Mouse (Mus musculus) midbrain, embryonic 11.5 days (tissue): Measurements from ENCODE around the gene Med1. TPM values are rescaled to one million over a fixed set of nuclear protein-coding genes. Genes with fewer than 3 reads are reported as not detected.
"Not testable (repeated sequence)": the region's sequence is repeated elsewhere in the genome, so short reads cannot be mapped to it uniquely, and the experiment has no call there.

Experiments used
- ATAC-seq: fragments of 200-750 bp; cut with Nextera tagmentation; 2 replicates; pipeline ENCODE4 v1.8.0; 2017; ENCODE audit warnings: moderate TSS enrichment, moderate library complexity; ENCODE audit not compliant: low FRiP score
- DNase-seq: peaks from one replicate; pipeline ENCODE4 v3.0.0; 2015; ENCODE audit warnings: low spot score; ENCODE audit errors: missing footprints
- H3K27ac ChIP-seq: fragments of 300-500 bp; sonication (generic); 2 replicates; pipeline ENCODE4 v1.5.1; 2014; ENCODE audit warnings: low read depth, low read length
- H3K27me3 ChIP-seq: fragments of 300-500 bp; sonication (generic); 2 replicates; pipeline ENCODE4 v1.6.1; 2014; ENCODE audit warnings: mild to moderate bottlenecking, low read length, moderate library complexity, mixed read lengths; ENCODE audit not compliant: control insufficient read depth, insufficient read depth
- H3K36me3 ChIP-seq: fragments of 300-500 bp; sonication (generic); 2 replicates; pipeline ENCODE4 v1.6.1; 2014; ENCODE audit warnings: mild to moderate bottlenecking, low read length, moderate library complexity, mixed read lengths; ENCODE audit not compliant: control insufficient read depth, insufficient read depth
- H3K4me1 ChIP-seq: fragments of 300-500 bp; sonication (generic); 2 replicates; pipeline ENCODE4 v1.6.1; 2014; ENCODE audit warnings: low read length; ENCODE audit not compliant: control insufficient read depth, insufficient read depth
- H3K4me2 ChIP-seq: fragments of 300-500 bp; sonication (generic); 2 replicates; pipeline ENCODE4 v1.6.1; 2014; ENCODE audit warnings: mild to moderate bottlenecking, moderate library complexity
- H3K4me3 ChIP-seq: fragments of 300-500 bp; sonication (generic); 2 replicates; pipeline ENCODE4 v1.5.1; 2014; ENCODE audit warnings: low read depth, low read length
- H3K9ac ChIP-seq: fragments of 300-500 bp; sonication (generic); 2 replicates; pipeline ENCODE4 v1.6.1; 2014; ENCODE audit warnings: low read length
- H3K9me3 ChIP-seq: fragments of 300-500 bp; sonication (generic); 2 replicates; pipeline ENCODE4 v1.6.1; 2016; ENCODE audit warnings: low read length; ENCODE audit not compliant: control insufficient read depth
- WGBS: fragments of 180-500 bp; shearing (Covaris S2); extraction: QIAGEN DNeasy Blood & Tissue Kit; methylation state at CpG from one replicate; pipeline ENCODE4 v1.1.7; 2014; 5-methylcytosine and 5-hydroxymethylcytosine counted together
- polyA plus RNA-seq: library from polyadenylated mRNA; unstranded; fragments of >200 nt; fragmentation: Nextera tagmentation; extraction: Ambion mirVana; gene quantifications from 2 replicates; pipeline ENCODE4 v1.2.1, GENCODE M21; 2014

Gene Med1
- 78.4 and 80.5 TPM in 2 replicates for polyA plus RNA-seq

GRCm38 (mm10) chr11:98192901-98193805 lies at the start of gene Med1:
Gene Med1 (minus strand): TSS chr11:98193293.
- under 1% methylated on average over 52 of the region's 53 CpGs for WGBS
- H3K4me1 ChIP-seq, result peaks cover 6% of the 10 kb centered on the region
- H3K27me3 ChIP-seq, result no peaks in the 10 kb centered on the region
- DNase-seq (peak; percentile 98), ATAC-seq (peak; percentile 97)
- H3K9me3 ChIP-seq, result no peaks in the 10 kb centered on the region
- H3K27ac ChIP-seq, result peak within 1 kb of the TSS; percentile 75
- peaks cover under 1% of the 10 kb centered on the region; the same call in 1 of the 2 replicates for H3K36me3 ChIP-seq
- peak within 1 kb of the TSS; percentile 60 for H3K4me2 ChIP-seq
- peak within 1 kb of the TSS; percentile 76 for H3K4me3 ChIP-seq
- H3K9ac ChIP-seq, result peak within 1 kb of the TSS; percentile 88

- H3K27me3 ChIP-seq, result no peaks in the 10 kb centered on the region
- peaks cover 20% of the 10 kb centered on the region for H3K36me3 ChIP-seq
- WGBS, result 94% methylated on average over 3 of the region's 3 CpGs
- H3K4me1 ChIP-seq, result no peaks in the 10 kb centered on the region
- no peak for ATAC-seq
- H3K4me2 ChIP-seq, result no peak overlapping the region
- H3K9ac ChIP-seq, result no peak overlapping the region
- DNase-seq, result no peak
- H3K27ac ChIP-seq, result no peak overlapping the region
- H3K4me3 ChIP-seq, result no peak overlapping the region
- no peaks in the 10 kb centered on the region for H3K9me3 ChIP-seq
These were observed 45.9 kb upstream of the Med1 start for GRCm38 (mm10) chr11:98238995-98239394.

- Histone ChIP-seq H3K4me1 (no peaks in the 10 kb centered on the region), H3K4me2 (no peak overlapping the region), H3K9ac (no peak overlapping the region), H3K36me3 (peaks cover 19% of the 10 kb centered on the region), H3K9me3 (no peaks in the 10 kb centered on the region), H3K27me3 (no peaks in the 10 kb centered on the region), H3K4me3 (no peak overlapping the region), H3K27ac (no peak overlapping the region)
- DNase-seq, result no peak
- no peak for ATAC-seq
- WGBS, result 76% methylated on average over 2 of the region's 3 CpGs
These were observed 45.3 kb upstream of the Med1 start for GRCm38 (mm10) chr11:98238416-98238815.

- ATAC-seq, result no peak
- Histone ChIP-seq H3K27me3 (no peaks in the 10 kb centered on the region), H3K4me1 (no peaks in the 10 kb centered on the region), H3K27ac (no peak overlapping the region), H3K9ac (no peak overlapping the region), H3K4me3 (no peak overlapping the region), H3K9me3 (no peaks in the 10 kb centered on the region), H3K4me2 (no peak overlapping the region), H3K36me3 (peaks cover 22% of the 10 kb centered on the region; the same call in 1 of the 2 replicates)
- no peak for DNase-seq
- WGBS, result 73% methylated on average over 1 of the region's 1 CpGs
These were observed 33.3 kb upstream of the Med1 start for GRCm38 (mm10) chr11:98226349-98226748.

- H3K4me3 ChIP-seq, result no peak overlapping the region
- H3K9ac ChIP-seq, result no peak overlapping the region
- no peaks in the 10 kb centered on the region for H3K9me3 ChIP-seq
- 87% methylated on average over 1 of the region's 1 CpGs for WGBS
- H3K36me3 ChIP-seq, result peaks cover 8% of the 10 kb centered on the region
- no peak for DNase-seq
- H3K4me2 ChIP-seq, result no peak overlapping the region
- no peak overlapping the region for H3K27ac ChIP-seq
- no peak for ATAC-seq
- H3K27me3 ChIP-seq, result no peaks in the 10 kb centered on the region
- no peaks in the 10 kb centered on the region for H3K4me1 ChIP-seq
These were observed 20.2 kb upstream of the Med1 start for GRCm38 (mm10) chr11:98213311-98213710.

GRCm38 (mm10) chr11:98209661-98210060 lies 16.6 kb upstream of the Med1 start:
- 93% methylated on average over 4 of the region's 5 CpGs for WGBS
- not testable (repeated sequence) for H3K27ac ChIP-seq, H3K27me3 ChIP-seq, H3K4me2 ChIP-seq, H3K36me3 ChIP-seq, DNase-seq, H3K9me3 ChIP-seq, ATAC-seq, H3K4me3 ChIP-seq, H3K4me1 ChIP-seq, H3K9ac ChIP-seq

- WGBS, result 79% methylated on average over 3 of the region's 3 CpGs
- not testable (repeated sequence) for H3K9me3 ChIP-seq, H3K4me2 ChIP-seq, H3K4me1 ChIP-seq, H3K4me3 ChIP-seq, H3K36me3 ChIP-seq, H3K27me3 ChIP-seq, H3K27ac ChIP-seq, DNase-seq, ATAC-seq, H3K9ac ChIP-seq
These were observed 13.2 kb upstream of the Med1 start for GRCm38 (mm10) chr11:98206281-98206680.

- H3K27ac ChIP-seq, result no peak overlapping the region
- ATAC-seq, result no peak
These were observed 12.4 kb upstream of the Med1 start for GRCm38 (mm10) chr11:98205463-98205862.

GRCm38 (mm10) chr11:98203931-98204421 lies 10.9 kb upstream of the Med1 start:
- ATAC-seq (no peak), DNase-seq (peak; percentile 93)
- Histone ChIP-seq H3K36me3 (no peaks in the 10 kb centered on the region; the same call in 1 of the 2 replicates), H3K4me2 (peak overlapping the region; percentile 93), H3K9me3 (no peaks in the 10 kb centered on the region), H3K9ac (peak overlapping the region; percentile 99), H3K4me3 (peak overlapping the region; percentile 92), H3K4me1 (peaks cover 6% of the 10 kb centered on the region; the same call in 1 of the 2 replicates), H3K27me3 (no peaks in the 10 kb centered on the region), H3K27ac (no peak overlapping the region)
- under 1% methylated on average over 16 of the region's 16 CpGs for WGBS

More at GRCm38 (mm10) chr11:98205463-98205862, 12.4 kb upstream of the Med1 start:
- peak overlapping the region; percentile 17; the same call in 1 of the 2 replicates for H3K4me3 ChIP-seq
- H3K4me2 ChIP-seq, result peak overlapping the region; percentile 38
- H3K27me3 ChIP-seq, result no peaks in the 10 kb centered on the region
- H3K36me3 ChIP-seq, result peaks cover 3% of the 10 kb centered on the region
- H3K9me3 ChIP-seq, result no peaks in the 10 kb centered on the region
- H3K4me1 ChIP-seq, result peaks cover 6% of the 10 kb centered on the region; the same call in 1 of the 2 replicates
- no peak overlapping the region for H3K9ac ChIP-seq
- DNase-seq, result no peak
